ENCODE assay signal across 34 mouse cellular contexts in the genomic region with DNA sequence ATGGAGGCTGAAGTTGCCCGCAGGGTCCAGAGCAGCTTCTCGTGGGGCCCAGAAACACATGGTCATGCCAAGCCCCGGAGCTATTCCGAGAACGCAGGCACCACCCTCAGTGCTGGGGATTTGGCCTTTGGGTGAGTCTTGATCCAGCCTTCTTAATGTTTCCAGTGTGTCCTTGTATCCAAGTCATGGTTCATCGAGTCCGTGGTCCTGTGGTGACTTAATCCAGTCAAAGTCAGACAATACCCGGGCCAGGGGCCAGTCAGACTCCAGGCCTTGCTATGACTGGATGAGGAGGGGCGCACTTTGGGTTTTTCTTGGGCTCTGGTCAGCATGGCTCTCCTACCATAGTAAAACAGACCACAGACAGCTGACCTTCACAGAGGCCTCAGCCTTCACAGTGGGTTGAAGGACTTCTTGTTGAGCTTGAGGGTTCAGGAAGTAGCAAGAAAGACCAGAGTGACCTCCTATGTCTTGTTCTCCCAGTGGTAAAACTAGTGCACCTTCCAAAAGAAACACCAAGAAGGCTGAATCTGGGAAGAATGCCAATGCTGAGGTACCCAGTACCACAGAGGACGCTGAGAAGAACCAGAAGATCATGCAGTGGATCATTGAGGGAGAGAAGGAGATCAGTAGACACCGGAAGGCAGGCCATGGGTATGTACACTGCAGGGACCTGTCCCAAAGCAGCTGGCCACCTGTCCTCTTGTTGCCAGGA. TPM values are rescaled to one million over a fixed set of nuclear protein-coding genes. Genes with fewer than 3 reads are reported as not detected.
"Had no signal": no experiment of that assay in that cellular context is flagged by ENCODE, and none has a peak within 500 bp of the region (broad histone marks: within the 10 kb centered on the region; RNA-seq: fewer than 3 reads in every experiment).

No protein-coding gene starts in this region.

- H3K4me3 ChIP-seq: heart, embryonic 10.5 days; heart, embryonic 12.5 days; heart, embryonic 13.5 days; heart, embryonic 15.5 days; hindbrain, embryonic 10.5 days; hindbrain, embryonic 12.5 days; hindbrain, embryonic 13.5 days; hindbrain, embryonic 15.5 days; intestine, embryonic 15.5 days; kidney, embryonic 15.5 days; layer of hippocampus, adult 2 months; left cerebral cortex, adult 2 months had no signal

- H3K9me3 ChIP-seq: heart, embryonic 10.5 days; heart, embryonic 12.5 days; heart, embryonic 13.5 days; heart, embryonic 15.5 days; hindbrain, embryonic 10.5 days; hindbrain, embryonic 12.5 days; hindbrain, embryonic 13.5 days; hindbrain, embryonic 15.5 days; intestine, embryonic 15.5 days; kidney, embryonic 15.5 days had no signal

- DNase-seq: heart, postnatal 10 days; heart, postnatal 14 days; heart, postnatal 36 days; heart, postnatal 4 days; kidney, adult 11 months; kidney, postnatal 10 days; kidney, postnatal 14 days; kidney, postnatal 25 days; kidney, postnatal 4 days; layer of hippocampus, adult 9-11 months; layer of hippocampus, postnatal 36 days had no signal

- H3K27me3 ChIP-seq: heart, embryonic 12.5 days; heart, embryonic 13.5 days; heart, embryonic 15.5 days; hindbrain, embryonic 12.5 days; hindbrain, embryonic 13.5 days; hindbrain, embryonic 15.5 days; intestine, embryonic 15.5 days; kidney, embryonic 15.5 days had no signal

- H3K4me2 ChIP-seq: heart, embryonic 11.5 days; heart, embryonic 12.5 days; heart, embryonic 13.5 days; heart, embryonic 15.5 days; hindbrain, embryonic 12.5 days; hindbrain, embryonic 13.5 days; hindbrain, embryonic 14.5 days; hindbrain, embryonic 15.5 days; intestine, embryonic 15.5 days; kidney, embryonic 15.5 days had no signal

- H3K27ac ChIP-seq: heart, embryonic 10.5 days; heart, embryonic 13.5 days; heart, embryonic 15.5 days; hindbrain, embryonic 10.5 days; hindbrain, embryonic 12.5 days; hindbrain, embryonic 13.5 days; hindbrain, embryonic 14.5 days; hindbrain, embryonic 15.5 days; hindbrain, postnatal 0 days; intestine, embryonic 15.5 days; kidney, embryonic 15.5 days; kidney, postnatal 0 days; layer of hippocampus, adult 2 months; left cerebral cortex, adult 2 months had no signal

- ATAC-seq: hindbrain, embryonic 16.5 days; hindbrain, postnatal 0 days; inflammation-experienced regulatory T-cells, adult 6 months; intestine, embryonic 15.5 days; intestine, embryonic 16.5 days; intestine, postnatal 0 days had no signal

- H3K4me1 ChIP-seq: heart, embryonic 10.5 days; heart, embryonic 12.5 days; heart, embryonic 13.5 days; heart, embryonic 15.5 days; hindbrain, embryonic 10.5 days; hindbrain, embryonic 12.5 days; hindbrain, embryonic 13.5 days; hindbrain, embryonic 15.5 days; intestine, embryonic 15.5 days; kidney, embryonic 15.5 days had no signal

- H3K9ac ChIP-seq: heart, embryonic 12.5 days; heart, embryonic 13.5 days; heart, embryonic 15.5 days; hindbrain, embryonic 12.5 days; hindbrain, embryonic 13.5 days; hindbrain, embryonic 14.5 days; hindbrain, embryonic 15.5 days; intestine, embryonic 15.5 days; kidney, embryonic 15.5 days had no signal

RNA-seq across cellular contexts. Expression of a gene that starts 10.6 kb away (rescaled TPM):
- total RNA-seq: heart, postnatal 10 days; heart, postnatal 14 days; heart, postnatal 25 days; heart, postnatal 36 days; heart, postnatal 4 days; hindbrain, postnatal 0 days had no signal
- polyA plus RNA-seq: heart, postnatal 0 days; inflammation-experienced regulatory T-cells, adult 6 months had no signal

RNA-seq across cellular contexts. Expression of a gene that starts 19.3 kb away (rescaled TPM):
- total RNA-seq: hematopoietic stem cell, adult 5-6 weeks had no signal
- polyA plus RNA-seq: inflammation-experienced regulatory T-cells, adult 6 months had no signal
